Mouse (Mus musculus) right cerebral cortex, postnatal 25 days (tissue): ENCODE data around the gene Scarf2.

Experiments
- DNase-seq: peaks from one replicate; pipeline ENCODE4 v3.0.0; 2022

The Scarf2 gene

GRCm38 (mm10) chr16:17801777-17802455 is 4.8 kb downstream of the Scarf2 start:
- DNase-seq: no peak

GRCm38 (mm10) chr16:17802456-17802838 is 5.4 kb downstream of the Scarf2 start:
- DNase-seq: no peak

DNA sequence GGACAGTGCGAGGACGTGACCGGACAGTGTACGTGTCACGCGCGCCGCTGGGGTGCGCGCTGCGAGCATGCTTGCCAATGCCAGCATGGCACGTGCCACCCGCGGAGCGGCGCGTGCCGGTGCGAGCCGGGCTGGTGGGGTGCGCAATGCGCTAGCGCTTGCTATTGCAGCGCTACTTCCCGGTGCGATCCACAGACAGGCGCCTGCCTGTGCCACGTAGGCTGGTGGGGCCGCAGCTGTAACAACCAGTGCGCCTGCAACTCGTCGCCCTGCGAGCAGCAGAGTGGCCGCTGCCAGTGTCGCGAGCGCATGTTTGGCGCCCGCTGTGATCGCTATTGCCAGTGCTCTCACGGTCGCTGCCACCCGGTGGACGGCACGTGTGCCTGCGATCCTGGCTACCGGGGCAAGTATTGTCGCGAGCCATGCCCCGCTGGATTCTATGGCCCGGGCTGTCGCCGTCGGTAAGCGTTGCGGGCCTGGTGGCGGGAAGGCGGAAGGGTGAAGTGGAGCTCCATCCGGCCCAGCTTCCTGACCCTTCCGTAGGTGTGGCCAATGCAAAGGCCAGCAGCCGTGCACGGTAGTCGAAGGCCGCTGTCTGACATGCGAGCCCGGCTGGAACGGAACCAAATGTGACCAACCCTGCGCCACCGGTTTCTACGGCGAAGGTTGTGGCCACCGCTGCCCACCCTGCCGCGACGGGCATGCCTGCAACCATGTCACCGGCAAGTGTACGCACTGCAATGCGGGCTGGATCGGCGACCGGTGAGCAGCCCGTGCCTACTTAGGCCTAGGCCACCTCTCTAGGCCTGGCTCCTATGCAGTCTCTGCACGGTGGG is 6.0 kb downstream of the Scarf2 start:
- peak; percentile 69 for DNase-seq

GRCm38 (mm10) chr16:17803675-17804448 is 6.8 kb downstream of the Scarf2 start:
- DNase-seq: no peak

GRCm38 (mm10) chr16:17804449-17804912 is 7.4 kb downstream of the Scarf2 start:
- no peak for DNase-seq

- DNase-seq: no peak
Observed at GRCm38 (mm10) chr16:17804982-17805381, 7.9 kb downstream of the Scarf2 start.

GRCm38 (mm10) chr16:17806581-17807191 is 9.6 kb downstream of the Scarf2 start:
- peak; percentile 71 for DNase-seq

DNA sequence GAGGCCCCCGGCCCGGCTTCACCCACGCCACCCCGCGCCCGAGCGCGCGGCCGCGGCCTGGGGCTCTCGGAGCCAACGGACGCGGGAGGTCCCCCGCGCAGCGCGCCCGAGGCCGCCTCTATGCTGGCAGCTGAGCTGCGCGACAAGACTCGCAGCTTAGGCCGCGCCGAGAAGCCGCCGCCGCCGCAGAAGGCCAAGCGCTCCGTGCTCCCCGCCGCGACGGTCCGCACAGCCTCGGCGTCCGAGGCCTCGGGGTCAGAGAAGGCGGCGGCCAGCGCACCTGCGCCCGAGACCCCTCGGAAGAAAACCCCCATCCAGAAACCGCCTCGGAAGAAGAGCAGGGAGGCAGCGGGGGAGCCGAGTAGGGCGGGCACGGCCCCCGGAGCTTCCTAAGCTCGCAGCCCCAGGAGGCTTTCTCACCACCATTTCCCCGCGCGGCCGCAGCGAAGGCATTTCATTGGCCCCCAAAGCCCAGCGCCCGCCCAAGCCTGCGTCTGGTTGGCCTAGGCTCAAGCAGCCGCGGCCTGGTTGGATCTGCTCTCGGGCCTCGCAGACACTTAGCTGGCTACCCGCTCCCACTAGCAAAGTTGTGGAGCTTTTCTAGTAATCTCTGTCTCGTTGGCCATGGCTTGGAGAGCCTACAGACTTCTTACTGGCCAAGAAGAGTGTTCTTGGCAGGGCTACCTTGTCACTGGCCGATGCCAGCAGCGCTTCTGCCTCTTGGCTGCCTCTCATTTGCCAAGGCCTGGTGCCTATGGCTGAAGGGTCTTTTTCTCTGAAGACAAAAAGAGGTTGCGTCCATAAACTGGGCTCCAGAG is 10.3 kb downstream of the Scarf2 start:
- DNase-seq: peak; percentile 91

DNA sequence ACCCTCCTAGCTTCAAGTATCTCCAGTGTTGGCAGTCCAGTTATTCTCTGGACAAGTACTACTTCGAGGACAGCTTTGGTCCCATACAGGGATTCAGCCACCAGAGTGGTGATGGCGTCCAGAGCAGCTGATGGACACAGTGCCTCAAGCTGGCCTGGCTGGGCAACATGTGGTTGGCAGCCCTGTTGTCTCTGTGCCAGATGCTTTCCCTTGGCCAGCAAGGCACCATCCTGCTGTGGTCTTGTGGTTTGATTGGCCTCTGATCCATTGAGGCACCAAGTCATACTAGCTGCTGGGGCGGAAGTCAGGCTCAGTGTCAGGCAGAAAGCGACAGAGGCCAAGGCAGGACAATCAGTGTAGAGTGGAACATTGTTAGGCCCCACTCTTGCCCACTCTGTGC is 12.0 kb downstream of the Scarf2 start:
- DNase-seq: no peak

DNA sequence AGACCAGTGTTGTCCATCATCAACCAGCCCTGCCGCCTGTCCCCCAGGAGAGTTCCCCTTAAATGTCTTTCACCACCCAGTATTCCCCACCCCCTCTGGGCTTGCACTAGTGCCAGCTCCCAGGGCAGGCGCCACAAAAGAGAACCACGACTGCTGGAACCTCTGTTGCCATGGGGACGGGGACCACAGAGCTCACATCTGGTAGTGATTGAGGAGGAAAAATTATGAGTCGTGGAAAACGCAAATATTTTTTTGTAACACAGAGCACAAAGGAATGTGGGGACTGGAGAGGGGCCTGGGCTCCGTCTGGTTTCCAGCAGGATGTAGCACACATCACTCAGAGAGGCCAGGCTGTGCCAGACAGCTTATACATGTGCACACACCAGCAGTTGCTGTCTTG is 12.6 kb downstream of the Scarf2 start:
- no peak for DNase-seq

- DNase-seq: no peak
Observed at GRCm38 (mm10) chr16:17812120-17812519, 15.0 kb downstream of the Scarf2 start.

GRCm38 (mm10) chr16:17813173-17813572 is 16.1 kb downstream of the Scarf2 start:
- DNase-seq: no peak

GRCm38 (mm10) chr16:17815411-17816402 is 18.6 kb downstream of the Scarf2 start:
- DNase-seq: peak; percentile 63

GRCm38 (mm10) chr16:17816528-17816927 is 19.4 kb downstream of the Scarf2 start:
- no peak for DNase-seq

DNA sequence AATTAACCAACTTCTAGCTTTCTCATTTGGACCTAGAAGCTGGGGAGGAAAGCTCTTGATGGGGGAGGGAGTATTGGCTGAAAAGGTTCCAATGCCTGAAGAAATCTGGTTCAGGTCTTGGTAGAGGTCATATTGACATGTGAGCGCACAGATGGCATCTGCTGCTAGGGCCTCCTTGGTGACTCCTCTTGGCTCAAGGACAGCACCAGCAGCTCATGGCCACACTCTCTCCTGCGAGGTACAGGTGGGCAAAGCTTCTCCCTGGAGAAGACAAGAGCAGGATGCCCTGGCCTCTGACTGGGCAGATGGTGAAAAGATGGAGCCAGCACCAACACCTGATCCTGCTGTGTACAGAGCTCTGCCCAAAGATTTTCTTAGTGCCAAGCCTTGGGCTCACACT is 29.4 kb downstream of the Scarf2 start:
- no peak for DNase-seq

GRCm38 (mm10) chr16:17828229-17828628 is 31.1 kb downstream of the Scarf2 start:
- no peak for DNase-seq

GRCm38 (mm10) chr16:17828867-17829266 is 31.8 kb downstream of the Scarf2 start:
- DNase-seq: no peak

DNA sequence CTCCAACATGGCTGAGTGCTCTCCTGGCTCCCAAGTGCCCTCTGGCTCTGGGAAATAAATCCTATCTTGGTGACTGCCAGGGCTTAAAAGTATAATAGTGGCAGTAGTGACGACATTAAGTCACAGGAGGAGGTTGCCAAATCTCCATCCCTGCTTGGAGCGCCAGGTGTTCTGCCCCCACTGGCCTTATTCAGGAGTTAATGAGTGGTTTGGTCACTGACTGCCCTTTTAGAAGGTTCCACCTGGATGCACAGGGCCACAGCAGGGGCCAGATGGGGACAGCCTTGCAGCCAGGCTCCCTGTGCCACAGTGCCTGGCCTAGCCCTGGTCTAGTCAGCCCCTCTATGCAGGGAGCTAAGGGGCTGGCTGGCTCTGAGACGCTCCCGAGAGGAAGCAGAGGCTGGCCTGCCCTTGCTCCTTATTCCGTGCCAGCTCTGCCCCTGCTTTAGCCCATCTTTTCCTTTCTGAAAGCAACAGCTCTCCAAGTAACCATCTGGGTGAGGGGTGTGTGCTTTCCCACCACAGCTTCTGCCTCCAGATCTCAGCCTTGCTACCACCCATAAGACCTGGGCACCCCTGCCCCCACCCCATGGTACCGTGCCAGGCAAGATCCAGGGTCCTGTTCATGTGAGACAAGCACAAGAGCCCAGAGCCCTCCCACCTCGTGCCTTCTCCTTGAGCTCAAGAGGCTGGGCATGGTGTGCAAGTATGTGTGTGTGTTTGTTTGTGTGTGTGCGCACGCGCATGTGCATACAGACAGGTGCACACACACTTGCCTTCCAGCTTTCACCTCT is 33.5 kb downstream of the Scarf2 start:
- no peak for DNase-seq

GRCm38 (mm10) chr16:17831781-17832180 is 34.7 kb downstream of the Scarf2 start:
- DNase-seq: no peak

DNA sequence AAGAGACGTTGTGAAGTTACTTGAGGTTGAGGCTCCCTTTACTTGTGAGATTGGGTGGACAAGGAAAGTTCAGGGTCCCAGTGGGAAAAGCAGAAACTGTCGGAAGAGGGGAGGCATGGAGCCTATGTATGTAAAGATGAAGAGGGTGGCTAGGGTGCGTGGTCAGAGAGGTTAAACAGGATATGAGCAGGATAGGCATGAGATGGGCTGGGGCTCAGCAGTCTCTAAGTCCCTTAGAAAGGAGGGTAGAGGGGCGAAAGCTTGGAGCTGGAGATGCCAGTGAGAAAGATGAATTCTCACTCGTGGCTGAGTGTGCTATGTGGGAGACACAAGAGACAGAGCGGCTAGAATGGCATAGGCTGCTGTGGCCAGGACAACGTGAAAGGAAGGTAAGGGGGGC is 35.7 kb downstream of the Scarf2 start, which contains the start of gene B830017H08Rik:
Gene B830017H08Rik (plus strand): TSS at position 301 of the 400 bp plus-strand sequence.
- no peak for DNase-seq
